In genomic region chr2:133134878-133135277, GRCm38 (mm10) we compare ENCODE assay signal across 27 mouse cellular contexts.
"Had no signal": no experiment of that assay in that cellular context is flagged by ENCODE, and none has a peak within 500 bp of the region (broad histone marks: within the 10 kb centered on the region; RNA-seq: fewer than 3 reads in every experiment).

No protein-coding gene starts in this region.

- H3K9me3 ChIP-seq: heart, embryonic 13.5 days; heart, embryonic 15.5 days; hindbrain, embryonic 10.5 days; hindbrain, embryonic 12.5 days; kidney, embryonic 15.5 days; limb, embryonic 10.5 days; limb, embryonic 12.5 days had no signal

- ATAC-seq: hindbrain, postnatal 0 days; intestine, embryonic 16.5 days had no signal

- H3K4me3 ChIP-seq: heart, adult 2 months; heart, embryonic 13.5 days; heart, embryonic 15.5 days; hindbrain, embryonic 10.5 days; hindbrain, embryonic 12.5 days; kidney, embryonic 15.5 days; layer of hippocampus, adult 2 months; left cerebral cortex, adult 2 months; limb, embryonic 10.5 days; limb, embryonic 12.5 days had no signal

- H3K9ac ChIP-seq: heart, embryonic 13.5 days; heart, embryonic 15.5 days; hindbrain, embryonic 12.5 days; hindbrain, embryonic 14.5 days; kidney, embryonic 15.5 days; limb, embryonic 12.5 days had no signal

- H3K4me1 ChIP-seq: hindbrain, embryonic 10.5 days; hindbrain, embryonic 12.5 days had no signal

- H3K27ac ChIP-seq: heart, adult 2 months; heart, embryonic 13.5 days; heart, embryonic 15.5 days; hindbrain, embryonic 10.5 days; hindbrain, embryonic 12.5 days; hindbrain, embryonic 14.5 days; hindbrain, postnatal 0 days; kidney, embryonic 15.5 days; kidney, postnatal 0 days; layer of hippocampus, adult 2 months; left cerebral cortex, adult 2 months; limb, embryonic 10.5 days; limb, embryonic 12.5 days had no signal

- H3K4me2 ChIP-seq: heart, embryonic 11.5 days; heart, embryonic 13.5 days; heart, embryonic 15.5 days; hindbrain, embryonic 12.5 days; hindbrain, embryonic 14.5 days; kidney, embryonic 15.5 days; limb, embryonic 12.5 days; liver, embryonic 11.5 days had no signal

- DNase-seq: gastrocnemius, postnatal 14 days; gastrocnemius, postnatal 36 days; heart, adult 11 months; heart, adult 2 months; heart, postnatal 14 days; heart, postnatal 36 days; kidney, adult 11 months; kidney, adult 2 months; kidney, adult 9 months; kidney, postnatal 25 days; kidney, postnatal 4 days; liver had no signal

- H3K36me3 ChIP-seq: heart, embryonic 13.5 days; heart, embryonic 15.5 days; hindbrain, embryonic 10.5 days; hindbrain, embryonic 12.5 days; kidney, embryonic 15.5 days; limb, embryonic 10.5 days; limb, embryonic 12.5 days had no signal

- H3K27me3 ChIP-seq: hindbrain, embryonic 12.5 days; kidney, embryonic 15.5 days had no signal
